15 mouse cellular contexts compared by ENCODE assay signal in genomic region chr8:121762999-121763699, GRCm38 (mm10). TPM values are rescaled to one million over a fixed set of nuclear protein-coding genes. Genes with fewer than 3 reads are reported as not detected.
DNase-seq lines count a peak whose midpoint lies in the region; ATAC-seq and TF ChIP-seq lines count a peak whose summit lies in the region.
"Had no signal": no experiment of that assay in that cellular context is flagged by ENCODE, and none has a peak within 500 bp of the region (broad histone marks: within the 10 kb centered on the region; RNA-seq: fewer than 3 reads in every experiment).

No protein-coding gene starts in this region.

- no peak for TF ChIP-seq CTCF in midbrain, postnatal 0 days (IDR thresholded peaks at IDR 0.05)

- no peak overlapping the region for H3K9ac ChIP-seq in embryonic facial prominence, embryonic 12.5 days
- no peak overlapping the region for H3K9ac ChIP-seq in midbrain, postnatal 0 days (replicated peaks; ENCODE audit: low read length, poor library complexity, severe bottlenecking)
- no peak overlapping the region for H3K9ac ChIP-seq in midbrain, embryonic 16.5 days (ENCODE audit: low read depth, low read length)
- H3K9ac ChIP-seq in hindbrain, embryonic 12.5 days, result no peak overlapping the region
- H3K9ac ChIP-seq: heart, embryonic 13.5 days; liver, embryonic 14.5 days; midbrain, embryonic 15.5 days had no signal

- no peak for ATAC-seq in embryonic facial prominence, embryonic 12.5 days (ENCODE audit: insufficient number of reproducible peaks, insufficient read depth, low FRiP score, low TSS enrichment)
- no peak for ATAC-seq in midbrain, postnatal 0 days (ENCODE audit: low FRiP score)
- no peak for ATAC-seq in midbrain, embryonic 16.5 days
- ATAC-seq in hindbrain, embryonic 12.5 days (ENCODE audit: low FRiP score), result peak; percentile 51; the same call in 1 of the 2 replicates
- ATAC-seq: midbrain, embryonic 15.5 days had no signal

- no peaks in the 10 kb centered on the region for H3K9me3 ChIP-seq in embryonic facial prominence, embryonic 12.5 days
- H3K9me3 ChIP-seq in embryonic facial prominence, embryonic 10.5 days, result no peaks in the 10 kb centered on the region
- no peaks in the 10 kb centered on the region for H3K9me3 ChIP-seq in midbrain, postnatal 0 days (ENCODE audit: low read length)
- no peaks in the 10 kb centered on the region for H3K9me3 ChIP-seq in midbrain, embryonic 16.5 days (replicated peaks; ENCODE audit: control insufficient read depth, low read length, poor library complexity, severe bottlenecking)
- H3K9me3 ChIP-seq in hindbrain, embryonic 12.5 days (replicated peaks), result no peaks in the 10 kb centered on the region
- H3K9me3 ChIP-seq: heart, embryonic 13.5 days; midbrain, embryonic 15.5 days had no signal

- no peaks in the 10 kb centered on the region for H3K36me3 ChIP-seq in embryonic facial prominence, embryonic 12.5 days
- H3K36me3 ChIP-seq in embryonic facial prominence, embryonic 10.5 days (replicated peaks), result no peaks in the 10 kb centered on the region
- 0 out of 2 replicates have a peak, but pooled peaks cover 5% of the 10 kb centered on the region for H3K36me3 ChIP-seq in midbrain, postnatal 0 days (ENCODE audit: insufficient read depth, low read length)
- H3K36me3 ChIP-seq in midbrain, embryonic 16.5 days (ENCODE audit: control insufficient read depth, insufficient read depth, low read length), result no peaks in the 10 kb centered on the region; the same call in 1 of the 2 replicates
- no peaks in the 10 kb centered on the region for H3K36me3 ChIP-seq in hindbrain, embryonic 12.5 days
- H3K36me3 ChIP-seq: heart, embryonic 13.5 days; midbrain, embryonic 15.5 days had no signal

- 48% methylated on average over 7 of the region's 7 CpGs for WGBS in embryonic facial prominence, embryonic 12.5 days
- WGBS in embryonic facial prominence, embryonic 10.5 days, result 65% methylated on average over 7 of the region's 7 CpGs
- 47% methylated on average over 7 of the region's 7 CpGs for WGBS in midbrain, postnatal 0 days
- 44% methylated on average over 7 of the region's 7 CpGs for WGBS in midbrain, embryonic 16.5 days
- 54% methylated on average over 7 of the region's 7 CpGs for WGBS in hindbrain, embryonic 12.5 days

- H3K27me3 ChIP-seq in embryonic facial prominence, embryonic 12.5 days, result no peaks in the 10 kb centered on the region
- H3K27me3 ChIP-seq in embryonic facial prominence, embryonic 10.5 days (replicated peaks; ENCODE audit: low read depth, poor library complexity, severe bottlenecking), result no peaks in the 10 kb centered on the region
- H3K27me3 ChIP-seq in midbrain, postnatal 0 days (ENCODE audit: insufficient read depth, low read length), result no peaks in the 10 kb centered on the region
- H3K27me3 ChIP-seq in midbrain, embryonic 16.5 days (ENCODE audit: control insufficient read depth, insufficient read depth, low read depth, low read length), result no peaks in the 10 kb centered on the region
- H3K27me3 ChIP-seq in hindbrain, embryonic 12.5 days, result 0 out of 2 replicates have a peak, but pooled peaks cover 5% of the 10 kb centered on the region
- H3K27me3 ChIP-seq: midbrain, embryonic 15.5 days had no signal

- 0 out of 2 replicates have a peak overlapping the region, but pooled peaks have one; percentile 36 for H3K27ac ChIP-seq in embryonic facial prominence, embryonic 12.5 days
- no peak overlapping the region for H3K27ac ChIP-seq in embryonic facial prominence, embryonic 10.5 days (replicated peaks)
- no peak overlapping the region for H3K27ac ChIP-seq in midbrain, postnatal 0 days (ENCODE audit: low read depth, low read length)
- H3K27ac ChIP-seq in midbrain, embryonic 16.5 days (ENCODE audit: low read length), result no peak overlapping the region
- H3K27ac ChIP-seq in hindbrain, embryonic 12.5 days, result no peak overlapping the region
- H3K27ac ChIP-seq: heart, embryonic 13.5 days; liver, embryonic 14.5 days; midbrain, embryonic 15.5 days had no signal

- no peaks in the 10 kb centered on the region for H3K4me1 ChIP-seq in embryonic facial prominence, embryonic 12.5 days
- no peaks in the 10 kb centered on the region for H3K4me1 ChIP-seq in embryonic facial prominence, embryonic 10.5 days
- H3K4me1 ChIP-seq in midbrain, postnatal 0 days (ENCODE audit: insufficient read depth, low read length), result no peaks in the 10 kb centered on the region
- H3K4me1 ChIP-seq in midbrain, embryonic 16.5 days (ENCODE audit: control insufficient read depth, insufficient read depth, low read length), result peaks cover 6% of the 10 kb centered on the region; the same call in 1 of the 2 replicates
- H3K4me1 ChIP-seq in hindbrain, embryonic 12.5 days, result peaks cover 7% of the 10 kb centered on the region; the same call in 1 of the 2 replicates
- H3K4me1 ChIP-seq: heart, embryonic 13.5 days had no signal

- no peak for DNase-seq in embryonic facial prominence, embryonic 10.5 days (ENCODE audit: low spot score)
- peak; percentile 37 for DNase-seq in midbrain, postnatal 0 days (ENCODE audit: low spot score)
- peak; percentile 48 for DNase-seq in retina, postnatal 1 day
- no peak for DNase-seq in heart, postnatal 4 days
- DNase-seq in lung, postnatal 10 days, result no peak
- DNase-seq: cerebellum, adult 9-10 months; embryo, embryonic 11 days; kidney, adult 9 months; lung, postnatal 14 days had no signal

- no peak overlapping the region for H3K4me3 ChIP-seq in embryonic facial prominence, embryonic 12.5 days
- no peak overlapping the region for H3K4me3 ChIP-seq in embryonic facial prominence, embryonic 10.5 days
- no peak overlapping the region for H3K4me3 ChIP-seq in midbrain, postnatal 0 days (ENCODE audit: low read depth, low read length)
- no peak overlapping the region for H3K4me3 ChIP-seq in midbrain, embryonic 16.5 days (ENCODE audit: low read depth, low read length)
- no peak overlapping the region for H3K4me3 ChIP-seq in hindbrain, embryonic 12.5 days
- H3K4me3 ChIP-seq: heart, embryonic 13.5 days; midbrain, embryonic 15.5 days had no signal

- no peak overlapping the region for H3K4me2 ChIP-seq in embryonic facial prominence, embryonic 12.5 days (replicated peaks)
- H3K4me2 ChIP-seq in midbrain, postnatal 0 days (ENCODE audit: low read depth, low read length, poor library complexity, severe bottlenecking), result no peak overlapping the region
- no peak overlapping the region for H3K4me2 ChIP-seq in midbrain, embryonic 16.5 days (ENCODE audit: low read length)
- no peak overlapping the region for H3K4me2 ChIP-seq in hindbrain, embryonic 12.5 days (replicated peaks)
- H3K4me2 ChIP-seq: heart, embryonic 13.5 days; midbrain, embryonic 15.5 days had no signal

RNA-seq across cellular contexts. Expression of gene Jph3, which starts 33.7 kb away (rescaled TPM):
- polyA plus RNA-seq in embryonic facial prominence, embryonic 12.5 days (2016; fragmentation: Nextera tagmentation; extraction: Ambion mirVana), result 6.7 and 8.6 TPM in 2 replicates
- polyA plus RNA-seq in embryonic facial prominence, embryonic 10.5 days (2016; fragmentation: Nextera tagmentation; extraction: Ambion mirVana), result 5.2 and 5.7 TPM in 2 replicates
- total RNA-seq in midbrain, postnatal 0 days (2014; rRNA removed), result 63.2 and 70.2 TPM in 2 replicates
- polyA plus RNA-seq in midbrain, postnatal 0 days (2015; fragmentation: Nextera tagmentation; extraction: Ambion mirVana), result 109 and 110 TPM in 2 replicates
- polyA plus RNA-seq in midbrain, embryonic 16.5 days (2015; fragmentation: Nextera tagmentation; extraction: Ambion mirVana), result 105 and 106 TPM in 2 replicates
- 47.7 and 50.9 TPM in 2 replicates for polyA plus RNA-seq in hindbrain, embryonic 12.5 days (2016; fragmentation: Nextera tagmentation; extraction: Ambion mirVana)
- under 1 TPM in 1 of 2 experiments, not detected in 1; 0.07 TPM for total RNA-seq in heart, postnatal 4 days (2021)
- polyA plus RNA-seq: liver, embryonic 14.5 days had no signal

Comparison
In these comparisons a context has a peak if more than half of its experiments do, and no peak if none do; other contexts are left out.
1. DNase-seq: peak in midbrain, postnatal 0 days (single experiment) and retina, postnatal 1 day (single experiment); none in embryonic facial prominence, embryonic 10.5 days (single experiment), heart, postnatal 4 days (single experiment) and lung, postnatal 10 days (single experiment).